Mouse (Mus musculus) midbrain, embryonic 12.5 days (tissue): ENCODE results near the gene Gm10217. TPM values are rescaled to one million over a fixed set of nuclear protein-coding genes. Genes with fewer than 3 reads are reported as not detected.
A peak's percentile ranks its signal among the peaks of the same experiment; 100 is the strongest.

Experiments
- ATAC-seq: fragments of 200-750 bp; cut with Nextera tagmentation; 2 replicates; pipeline ENCODE4 v1.8.0; 2017; ENCODE audit warnings: low read depth, moderate TSS enrichment, moderate library complexity; ENCODE audit not compliant: low FRiP score
- H3K27ac ChIP-seq: fragments of 300-500 bp; sonication (generic); replicated peaks from 2 replicates; pipeline ENCODE4 v1.5.1; 2016; ENCODE audit warnings: mild to moderate bottlenecking
- H3K27me3 ChIP-seq: fragments of 300-500 bp; sonication (generic); 2 replicates; pipeline ENCODE4 v1.6.1; 2016; ENCODE audit warnings: mild to moderate bottlenecking
- H3K36me3 ChIP-seq: fragments of 300-500 bp; sonication (generic); 2 replicates; pipeline ENCODE4 v1.6.1; 2016
- H3K4me1 ChIP-seq: fragments of 300-500 bp; sonication (generic); 2 replicates; pipeline ENCODE4 v1.6.1; 2016
- H3K4me2 ChIP-seq: fragments of 300-500 bp; sonication (generic); replicated peaks from 2 replicates; pipeline ENCODE4 v1.6.1; 2016; ENCODE audit warnings: mild to moderate bottlenecking, moderate library complexity
- H3K4me3 ChIP-seq: fragments of 300-500 bp; sonication (generic); 2 replicates; pipeline ENCODE4 v1.5.1; 2016; ENCODE audit warnings: mild to moderate bottlenecking
- H3K9ac ChIP-seq: fragments of 300-500 bp; sonication (generic); replicated peaks from 2 replicates; pipeline ENCODE4 v1.6.1; 2016; ENCODE audit warnings: mild to moderate bottlenecking, moderate library complexity
- H3K9me3 ChIP-seq: fragments of 300-500 bp; sonication (generic); 2 replicates; pipeline ENCODE4 v1.6.1; 2016; ENCODE audit warnings: mild to moderate bottlenecking
- WGBS: fragments of 180-500 bp; shearing (Covaris S2); methylation state at CpG from one replicate; pipeline ENCODE4 v1.1.7; 2016; 5-methylcytosine and 5-hydroxymethylcytosine counted together
- polyA plus RNA-seq: library from polyadenylated mRNA; unstranded; fragments of >200 nt; fragmentation: Nextera tagmentation; extraction: Ambion mirVana; gene quantifications from 2 replicates; pipeline ENCODE4 v1.2.1, GENCODE M21; 2016

The Gm10217 gene
- polyA plus RNA-seq, result not detected in 2 replicates

DNA sequence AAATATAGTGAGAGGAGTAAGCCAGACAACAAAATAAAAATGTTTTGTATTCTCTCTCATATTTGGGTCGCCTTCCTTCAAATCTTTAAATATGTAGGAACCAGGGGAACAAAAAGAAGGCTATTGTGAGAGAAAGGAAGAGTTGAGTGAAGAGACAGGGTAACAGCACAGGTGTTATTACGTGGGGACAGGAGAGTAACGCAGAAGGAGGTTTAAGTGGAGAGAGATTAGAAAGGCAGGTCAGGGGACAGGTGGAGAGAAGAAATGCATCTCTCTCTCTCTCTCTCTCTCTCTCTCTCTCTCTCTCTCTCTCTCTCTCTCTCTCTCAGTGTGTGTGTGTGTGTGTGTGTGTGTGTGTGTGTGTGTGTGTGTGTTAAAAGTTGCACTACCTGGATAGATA lies at the start of gene Gm10217:
Gene Gm10217 (plus strand): TSS at position 301 of the 400 bp plus-strand sequence.
- WGBS, result 90% methylated on average over 3 of the region's 3 CpGs
- Histone ChIP-seq H3K4me2 (no peak within 1 kb of the TSS), H3K9me3 (no peaks in the 10 kb centered on the region), H3K9ac (no peak within 1 kb of the TSS), H3K27me3 (no peaks in the 10 kb centered on the region), H3K36me3 (no peaks in the 10 kb centered on the region), H3K27ac (no peak within 1 kb of the TSS), H3K4me1 (peaks cover 4% of the 10 kb centered on the region; the same call in 1 of the 2 replicates), H3K4me3 (no peak within 1 kb of the TSS)
- ATAC-seq, result no peak

DNA sequence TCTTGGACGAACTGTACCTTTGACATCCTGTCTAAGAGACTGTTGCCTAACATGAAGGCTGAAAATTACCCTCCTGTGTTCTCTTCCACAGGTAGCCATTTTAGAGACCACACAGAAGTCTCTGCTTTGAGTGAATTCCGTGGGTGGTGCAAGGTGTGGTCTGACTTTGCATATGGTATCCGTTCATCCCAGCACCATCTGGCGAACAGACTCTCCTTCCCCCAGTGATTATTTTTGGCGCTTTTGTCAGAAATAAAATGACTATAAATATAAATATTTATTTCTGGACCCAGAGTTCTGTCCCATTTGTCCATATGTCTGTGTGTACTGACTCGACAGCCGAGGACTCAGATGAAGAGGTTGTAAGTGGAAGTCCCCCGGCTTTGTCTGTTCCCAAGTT lies 39.3 kb upstream of the Gm10217 start:
- H3K9me3 ChIP-seq, result no peaks in the 10 kb centered on the region
- no peak overlapping the region for H3K27ac ChIP-seq
- no peaks in the 10 kb centered on the region for H3K36me3 ChIP-seq
- 85% methylated on average over 8 of the region's 8 CpGs for WGBS
- no peak for ATAC-seq
- H3K4me1 ChIP-seq, result no peaks in the 10 kb centered on the region
- no peak overlapping the region for H3K4me2 ChIP-seq
- H3K9ac ChIP-seq, result no peak overlapping the region
- no peak overlapping the region for H3K4me3 ChIP-seq
- H3K27me3 ChIP-seq, result no peaks in the 10 kb centered on the region

DNA sequence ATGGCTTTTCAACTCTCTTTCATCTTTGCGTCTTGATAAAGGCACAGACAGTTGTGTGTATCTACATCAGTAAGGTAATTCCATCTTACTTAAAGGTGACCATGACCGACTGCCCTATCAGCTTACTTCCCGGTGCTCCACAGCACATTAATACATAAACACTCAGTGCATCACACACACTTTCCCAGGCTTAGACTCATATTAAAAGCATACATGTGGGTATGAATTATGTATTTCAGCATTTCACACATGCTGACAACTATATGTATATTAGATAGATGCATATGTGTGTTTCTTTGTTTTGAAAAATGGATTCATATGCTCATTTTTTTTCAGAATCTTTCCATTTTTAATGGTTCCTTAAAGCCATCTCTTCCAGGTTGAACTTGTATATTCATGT lies 23.8 kb upstream of the Gm10217 start:
- no peak for ATAC-seq
- H3K4me3 ChIP-seq, result no peak overlapping the region
- no peaks in the 10 kb centered on the region for H3K9me3 ChIP-seq
- H3K27ac ChIP-seq, result no peak overlapping the region
- H3K36me3 ChIP-seq, result no peaks in the 10 kb centered on the region
- 92% methylated on average over 3 of the region's 3 CpGs for WGBS
- H3K9ac ChIP-seq, result no peak overlapping the region
- H3K4me2 ChIP-seq, result no peak overlapping the region
- no peaks in the 10 kb centered on the region for H3K4me1 ChIP-seq
- H3K27me3 ChIP-seq, result no peaks in the 10 kb centered on the region

DNA sequence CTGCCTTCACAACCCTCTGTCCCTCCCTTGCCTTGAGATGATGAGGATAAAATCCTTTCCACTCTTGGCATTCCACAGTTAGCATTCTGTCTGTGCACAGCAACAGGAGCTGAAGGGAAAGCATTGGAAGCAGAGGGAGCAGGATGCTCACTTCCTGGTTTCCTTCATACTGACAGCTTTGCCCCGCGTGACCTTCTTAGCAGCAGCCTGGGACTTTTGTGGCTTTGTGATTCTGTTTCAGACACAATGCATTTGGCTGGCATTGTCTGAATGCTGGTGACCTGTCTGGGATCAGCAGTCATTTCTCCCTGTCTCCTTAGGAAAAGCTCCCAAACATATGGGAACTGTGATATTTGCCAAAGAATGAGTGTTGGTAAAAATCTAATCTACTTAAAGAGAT lies 4.8 kb upstream of the Gm10217 start:
- Histone ChIP-seq H3K4me3 (no peak overlapping the region), H3K36me3 (no peaks in the 10 kb centered on the region), H3K9ac (no peak overlapping the region), H3K9me3 (no peaks in the 10 kb centered on the region), H3K27ac (no peak overlapping the region), H3K4me1 (peaks cover 6% of the 10 kb centered on the region; the same call in 1 of the 2 replicates), H3K27me3 (no peaks in the 10 kb centered on the region), H3K4me2 (no peak overlapping the region)
- ATAC-seq, result no peak
- WGBS, result 8% methylated on average over 2 of the region's 2 CpGs

DNA sequence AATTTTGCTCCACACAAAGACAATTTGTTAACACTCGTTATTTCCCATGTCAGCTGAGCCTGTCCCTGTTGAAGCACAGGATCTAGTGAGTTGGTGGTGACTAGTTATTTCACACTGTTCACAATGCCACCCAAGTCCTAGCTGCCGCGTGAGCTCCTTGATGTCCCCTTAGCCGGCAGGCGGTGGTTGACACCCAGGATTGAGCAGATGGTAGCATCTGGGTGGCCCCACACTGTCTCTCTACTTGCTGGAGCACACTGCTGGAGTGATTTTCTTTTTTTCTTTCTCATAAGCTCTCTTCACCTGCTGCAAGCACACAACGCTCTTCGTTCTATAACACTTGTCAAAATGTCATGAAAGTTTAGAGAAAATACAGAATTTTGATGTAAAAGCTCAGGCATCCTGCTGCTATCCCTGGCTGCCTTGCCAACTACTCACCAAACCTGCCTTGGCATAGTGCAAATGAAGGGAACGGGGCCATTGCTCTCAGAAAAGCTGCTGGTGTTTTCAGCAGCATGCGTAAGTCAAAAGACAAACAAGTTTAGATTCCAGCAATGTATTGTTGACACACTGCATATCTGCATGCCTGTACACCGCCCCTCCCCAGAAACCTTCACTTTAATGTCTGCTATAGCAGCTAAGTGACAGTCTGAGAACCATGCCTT lies 3.4 kb upstream of the Gm10217 start:
- no peak for ATAC-seq
- H3K4me2 ChIP-seq, result no peak overlapping the region
- H3K36me3 ChIP-seq, result no peaks in the 10 kb centered on the region
- no peak overlapping the region for H3K27ac ChIP-seq
- H3K4me3 ChIP-seq, result no peak overlapping the region
- peaks cover 6% of the 10 kb centered on the region; the same call in 1 of the 2 replicates for H3K4me1 ChIP-seq
- H3K9ac ChIP-seq, result no peak overlapping the region
- no peaks in the 10 kb centered on the region for H3K27me3 ChIP-seq
- no peaks in the 10 kb centered on the region for H3K9me3 ChIP-seq
- WGBS, result 79% methylated on average over 10 of the region's 10 CpGs

DNA sequence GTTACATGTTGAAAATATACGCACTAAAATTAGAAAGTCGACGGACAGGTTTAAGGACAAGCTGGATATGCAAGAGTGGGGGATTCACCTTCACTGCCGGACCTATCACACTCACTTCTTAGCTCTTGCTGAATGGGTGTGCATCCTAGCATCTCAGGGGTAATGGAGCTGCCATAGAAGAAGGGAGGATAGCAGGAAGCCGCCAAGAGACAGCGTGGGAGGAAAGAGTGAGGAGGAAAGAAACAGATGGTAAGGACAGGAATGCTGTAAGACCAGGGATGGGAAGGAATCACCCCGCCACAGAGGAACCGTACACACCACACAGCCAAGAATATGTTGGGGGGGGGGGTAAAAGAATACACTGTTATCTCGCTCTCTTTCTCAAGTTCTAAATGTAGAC lies 1.1 kb downstream of the Gm10217 start:
- H3K9ac ChIP-seq, result no peak overlapping the region
- H3K27me3 ChIP-seq, result no peaks in the 10 kb centered on the region
- H3K9me3 ChIP-seq, result no peaks in the 10 kb centered on the region
- no peak for ATAC-seq
- H3K36me3 ChIP-seq, result no peaks in the 10 kb centered on the region
- H3K4me1 ChIP-seq, result no peaks in the 10 kb centered on the region
- 88% methylated on average over 9 of the region's 9 CpGs for WGBS
- H3K4me2 ChIP-seq, result no peak overlapping the region
- no peak overlapping the region for H3K27ac ChIP-seq
- no peak overlapping the region for H3K4me3 ChIP-seq

DNA sequence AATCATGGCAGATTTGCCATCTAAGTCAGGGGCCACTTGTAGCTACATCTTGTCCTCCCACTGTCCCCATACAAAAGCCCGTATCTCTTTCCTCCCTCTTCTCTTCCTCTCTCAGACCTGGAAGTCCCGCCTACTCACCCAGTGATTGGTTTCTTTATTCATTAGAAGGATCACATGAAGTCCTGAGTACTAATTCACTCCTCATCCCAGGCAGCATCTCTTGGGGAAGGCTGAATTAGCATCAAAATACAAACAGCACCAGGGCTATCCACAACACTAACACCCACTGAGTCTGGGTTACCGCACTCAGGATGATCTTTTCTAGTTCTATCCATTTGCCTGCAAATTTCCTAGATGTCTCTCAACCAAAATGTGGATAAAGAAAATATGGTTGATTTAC lies 4.0 kb downstream of the Gm10217 start:
- ATAC-seq, result no peak
- no peaks in the 10 kb centered on the region for H3K9me3 ChIP-seq
- H3K27ac ChIP-seq, result no peak overlapping the region
- no peaks in the 10 kb centered on the region for H3K36me3 ChIP-seq
- H3K4me3 ChIP-seq, result no peak overlapping the region
- no peaks in the 10 kb centered on the region for H3K27me3 ChIP-seq
- H3K4me1 ChIP-seq, result no peaks in the 10 kb centered on the region
- H3K9ac ChIP-seq, result no peak overlapping the region
- 52% methylated on average over 3 of the region's 3 CpGs for WGBS
- H3K4me2 ChIP-seq, result no peak overlapping the region

DNA sequence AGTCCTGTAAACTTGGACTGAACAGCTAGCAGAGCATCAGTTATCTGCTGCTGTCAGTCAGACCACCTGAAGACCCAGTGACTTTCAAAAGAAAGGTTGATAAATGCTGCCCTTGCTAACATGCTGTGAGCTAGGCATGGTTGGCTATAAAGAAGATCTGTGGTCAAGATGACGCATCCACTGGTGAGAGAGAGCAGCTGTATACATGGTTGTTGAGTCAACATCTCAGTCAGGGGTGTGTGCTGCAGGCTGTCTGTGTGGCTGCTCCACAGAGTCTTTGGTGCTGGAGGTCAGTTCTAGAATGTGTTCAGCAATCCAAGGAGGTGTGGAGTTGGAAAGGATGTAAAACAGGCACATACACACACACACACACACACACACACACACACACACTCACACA lies 12.2 kb downstream of the Gm10217 start:
- Histone ChIP-seq H3K9me3 (no peaks in the 10 kb centered on the region), H3K9ac (no peak overlapping the region), H3K4me1 (no peaks in the 10 kb centered on the region), H3K4me2 (no peak overlapping the region), H3K27me3 (no peaks in the 10 kb centered on the region), H3K4me3 (no peak overlapping the region), H3K36me3 (no peaks in the 10 kb centered on the region), H3K27ac (no peak overlapping the region)
- 88% methylated on average over 1 of the region's 1 CpGs for whole genome bisulfite sequencing
- ATAC-seq, result no peak

DNA sequence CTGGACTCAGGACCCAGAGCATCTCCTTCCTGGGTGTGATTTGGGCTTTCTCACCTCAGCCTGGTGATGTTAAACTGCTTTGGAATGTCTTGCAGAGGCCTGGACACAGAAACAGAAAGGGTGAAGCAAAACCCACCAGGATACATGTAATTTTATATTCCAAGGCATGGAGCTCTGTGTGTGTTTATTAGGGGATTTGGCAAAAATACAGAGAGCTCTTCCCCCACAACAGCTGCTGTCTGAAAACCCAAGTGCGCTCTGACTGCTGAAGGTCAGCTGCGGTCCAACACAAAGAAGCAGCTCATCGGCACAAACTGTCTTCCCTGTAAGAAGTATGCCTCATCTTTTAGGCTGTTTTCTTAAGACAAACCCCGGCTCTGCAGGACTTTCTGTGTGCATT lies 15.9 kb downstream of the Gm10217 start:
- H3K27ac ChIP-seq, result no peak overlapping the region
- 85% methylated on average over 4 of the region's 4 CpGs for WGBS
- H3K36me3 ChIP-seq, result no peaks in the 10 kb centered on the region
- H3K4me2 ChIP-seq, result no peak overlapping the region
- no peaks in the 10 kb centered on the region for H3K9me3 ChIP-seq
- ATAC-seq, result no peak
- no peak overlapping the region for H3K9ac ChIP-seq
- H3K4me1 ChIP-seq, result no peaks in the 10 kb centered on the region
- H3K4me3 ChIP-seq, result no peak overlapping the region
- no peaks in the 10 kb centered on the region for H3K27me3 ChIP-seq

DNA sequence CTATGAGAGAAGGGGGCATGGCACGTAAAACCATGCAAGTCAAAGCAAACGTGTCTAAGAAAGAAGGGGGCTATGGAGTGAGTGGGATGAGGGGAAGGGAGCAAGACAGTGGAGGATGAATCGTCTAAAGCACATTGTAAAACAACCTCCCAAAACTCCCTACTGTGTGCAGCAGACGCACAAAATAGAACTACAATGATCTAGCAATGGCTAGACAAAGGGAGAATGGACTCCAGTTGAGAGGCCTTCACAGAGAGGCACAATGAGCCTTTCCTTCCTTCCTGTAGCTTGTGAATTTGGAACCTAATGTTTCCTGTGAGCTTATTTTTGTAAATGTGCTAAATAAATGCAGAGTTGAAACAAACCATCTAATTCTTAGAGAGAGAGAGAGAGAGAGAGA lies 22.7 kb downstream of the Gm10217 start:
- Histone ChIP-seq H3K36me3 (no peaks in the 10 kb centered on the region), H3K27me3 (no peaks in the 10 kb centered on the region), H3K4me3 (no peak overlapping the region), H3K9me3 (no peaks in the 10 kb centered on the region), H3K4me1 (no peaks in the 10 kb centered on the region), H3K27ac (no peak overlapping the region), H3K9ac (no peak overlapping the region), H3K4me2 (no peak overlapping the region)
- no peak for ATAC-seq
- WGBS, result 51% methylated on average over 4 of the region's 4 CpGs

DNA sequence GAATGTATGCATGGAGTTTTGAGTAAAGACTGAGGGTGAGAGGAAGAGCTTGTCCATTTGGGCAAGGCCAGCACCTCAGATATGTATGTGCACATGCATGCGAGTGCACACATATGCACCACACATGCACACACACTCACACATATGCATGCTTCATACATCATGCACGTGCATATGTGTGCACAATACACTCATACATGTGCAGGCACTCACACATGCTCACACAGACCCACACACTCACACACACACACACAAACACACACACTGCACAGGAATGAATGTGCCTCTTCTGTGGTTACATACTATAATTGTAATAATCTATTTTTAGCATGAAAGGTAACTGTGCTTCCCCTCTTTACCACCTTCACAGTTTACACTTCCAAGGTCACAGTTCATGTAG lies 35.1 kb downstream of the Gm10217 start:
- no peak overlapping the region for H3K4me2 ChIP-seq
- ATAC-seq, result no peak
- no peaks in the 10 kb centered on the region for H3K27me3 ChIP-seq
- WGBS, result 88% methylated on average over 2 of the region's 2 CpGs
- no peak overlapping the region for H3K27ac ChIP-seq
- no peak overlapping the region for H3K9ac ChIP-seq
- no peaks in the 10 kb centered on the region for H3K36me3 ChIP-seq
- H3K4me1 ChIP-seq, result no peaks in the 10 kb centered on the region
- no peak overlapping the region for H3K4me3 ChIP-seq
- no peaks in the 10 kb centered on the region for H3K9me3 ChIP-seq

DNA sequence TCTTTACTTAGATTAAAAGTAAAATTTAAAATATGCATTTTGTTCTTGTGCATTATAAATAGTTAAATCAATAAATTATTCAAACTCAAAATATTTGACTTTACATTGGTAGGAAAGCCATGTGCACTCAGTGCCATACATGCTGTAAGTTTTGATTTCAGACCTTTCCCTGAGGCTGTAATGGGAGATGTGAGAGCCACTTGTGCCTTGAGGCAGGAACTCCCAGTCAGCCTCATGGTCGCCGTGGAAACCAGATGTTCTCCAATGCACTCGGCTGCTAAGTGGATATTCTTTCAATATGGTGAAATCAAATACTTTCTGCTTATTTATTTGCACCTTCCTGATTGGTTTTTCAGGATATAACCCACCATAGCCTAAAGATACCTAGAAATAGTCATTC lies 35.6 kb downstream of the Gm10217 start:
- Histone ChIP-seq H3K4me3 (no peak overlapping the region), H3K4me2 (no peak overlapping the region), H3K36me3 (no peaks in the 10 kb centered on the region), H3K4me1 (no peaks in the 10 kb centered on the region), H3K27ac (no peak overlapping the region), H3K9ac (no peak overlapping the region), H3K27me3 (no peaks in the 10 kb centered on the region), H3K9me3 (no peaks in the 10 kb centered on the region)
- ATAC-seq, result peak; percentile 49; the same call in 1 of the 2 replicates
- 69% methylated on average over 3 of the region's 3 CpGs for WGBS
